Mouse (Mus musculus): ENCODE results near the gene F2r. TPM values are rescaled to one million over a fixed set of nuclear protein-coding genes. Genes with fewer than 3 reads are reported as not detected.
A peak's percentile ranks its signal among the peaks of the same experiment; 100 is the strongest.

The F2r gene
- total RNA-seq, 1 experiment from 2014 or later = 70.5 TPM

GRCm38 (mm10) chr13:95634451-95634850 is 16.2 kb upstream of the F2r start:
- ATAC-seq (replicated peaks; ENCODE audit: low read depth, poor library complexity, severe bottlenecking) = peak; percentile 83

GRCm38 (mm10) chr13:95633384-95633783 is 15.1 kb upstream of the F2r start:
- ATAC-seq (replicated peaks; ENCODE audit: low read depth, poor library complexity, severe bottlenecking) = no peak

GRCm38 (mm10) chr13:95632144-95632543 is 13.9 kb upstream of the F2r start:
- no peak for ATAC-seq (replicated peaks; ENCODE audit: low read depth, poor library complexity, severe bottlenecking)

GRCm38 (mm10) chr13:95630747-95631146 is 12.5 kb upstream of the F2r start:
- no peak for ATAC-seq (replicated peaks; ENCODE audit: low read depth, poor library complexity, severe bottlenecking)

- no peak for ATAC-seq (replicated peaks; ENCODE audit: low read depth, poor library complexity, severe bottlenecking)
Observed at GRCm38 (mm10) chr13:95629751-95630150, 11.5 kb upstream of the F2r start.

- ATAC-seq (replicated peaks; ENCODE audit: low read depth, poor library complexity, severe bottlenecking) = no peak
Observed at GRCm38 (mm10) chr13:95626696-95627095, 8.4 kb upstream of the F2r start.

GRCm38 (mm10) chr13:95623042-95623441 is 4.8 kb upstream of the F2r start:
- ATAC-seq (replicated peaks; ENCODE audit: low read depth, poor library complexity, severe bottlenecking) = no peak

GRCm38 (mm10) chr13:95621563-95621962 is 3.3 kb upstream of the F2r start:
- no peak for ATAC-seq (replicated peaks; ENCODE audit: low read depth, poor library complexity, severe bottlenecking)

GRCm38 (mm10) chr13:95618859-95619258 is 572 bp upstream of the F2r start:
- ATAC-seq (replicated peaks; ENCODE audit: low read depth, poor library complexity, severe bottlenecking) = no peak

GRCm38 (mm10) chr13:95617671-95618171 is 566 bp downstream of the F2r start:
- peak; percentile 12; the same call in 1 of the 2 replicates for ATAC-seq (replicated peaks; ENCODE audit: low read depth, poor library complexity, severe bottlenecking)

- no peak for ATAC-seq (replicated peaks; ENCODE audit: low read depth, poor library complexity, severe bottlenecking)
Observed at GRCm38 (mm10) chr13:95617082-95617670, 1.1 kb downstream of the F2r start.

GRCm38 (mm10) chr13:95616512-95616911 is 1.8 kb downstream of the F2r start:
- 0 out of 2 replicates have a peak, but pooled peaks have one; percentile 10 for ATAC-seq (replicated peaks; ENCODE audit: low read depth, poor library complexity, severe bottlenecking)

- ATAC-seq (replicated peaks; ENCODE audit: low read depth, poor library complexity, severe bottlenecking) = no peak
Observed at GRCm38 (mm10) chr13:95614757-95615156, 3.5 kb downstream of the F2r start.

GRCm38 (mm10) chr13:95612243-95612642 is 6.0 kb downstream of the F2r start:
- ATAC-seq (replicated peaks; ENCODE audit: low read depth, poor library complexity, severe bottlenecking) = no peak

GRCm38 (mm10) chr13:95611752-95612151 is 6.5 kb downstream of the F2r start:
- ATAC-seq (replicated peaks; ENCODE audit: low read depth, poor library complexity, severe bottlenecking) = no peak

GRCm38 (mm10) chr13:95610786-95611562 is 7.3 kb downstream of the F2r start:
- ATAC-seq (replicated peaks; ENCODE audit: low read depth, poor library complexity, severe bottlenecking) = no peak

- ATAC-seq (replicated peaks; ENCODE audit: low read depth, poor library complexity, severe bottlenecking) = no peak
Observed at GRCm38 (mm10) chr13:95609088-95609420, 9.2 kb downstream of the F2r start.

GRCm38 (mm10) chr13:95608416-95609087 is 9.7 kb downstream of the F2r start:
- no peak for ATAC-seq (replicated peaks; ENCODE audit: low read depth, poor library complexity, severe bottlenecking)

GRCm38 (mm10) chr13:95607019-95607418 is 11.3 kb downstream of the F2r start:
- ATAC-seq (replicated peaks; ENCODE audit: low read depth, poor library complexity, severe bottlenecking) = no peak

GRCm38 (mm10) chr13:95604288-95604687 is 14.0 kb downstream of the F2r start:
- no peak for ATAC-seq (replicated peaks; ENCODE audit: low read depth, poor library complexity, severe bottlenecking)

- no peak for ATAC-seq (replicated peaks; ENCODE audit: low read depth, poor library complexity, severe bottlenecking)
Observed at GRCm38 (mm10) chr13:95599833-95600359, 18.4 kb downstream of the F2r start.
